Mouse (Mus musculus) lung, adult 2 months (tissue): Measurements from ENCODE around the gene Uvrag.

Experiments
- CTCF ChIP-seq: fragments of 200-500 bp; IDR thresholded peaks from 2 replicates; pipeline ENCODE4 v1.5.1; 2011; ENCODE audit warnings: mild to moderate bottlenecking, low read length, control low read depth; ENCODE audit not compliant: insufficient read depth
- POLR2A ChIP-seq: fragments of 200-500 bp; IDR thresholded peaks from 2 replicates; pipeline ENCODE4 v1.6.1; 2011; ENCODE audit warnings: low read depth, mild to moderate bottlenecking, control low read depth, low read length, borderline replicate concordance; ENCODE audit errors: extremely low read depth

DNA sequence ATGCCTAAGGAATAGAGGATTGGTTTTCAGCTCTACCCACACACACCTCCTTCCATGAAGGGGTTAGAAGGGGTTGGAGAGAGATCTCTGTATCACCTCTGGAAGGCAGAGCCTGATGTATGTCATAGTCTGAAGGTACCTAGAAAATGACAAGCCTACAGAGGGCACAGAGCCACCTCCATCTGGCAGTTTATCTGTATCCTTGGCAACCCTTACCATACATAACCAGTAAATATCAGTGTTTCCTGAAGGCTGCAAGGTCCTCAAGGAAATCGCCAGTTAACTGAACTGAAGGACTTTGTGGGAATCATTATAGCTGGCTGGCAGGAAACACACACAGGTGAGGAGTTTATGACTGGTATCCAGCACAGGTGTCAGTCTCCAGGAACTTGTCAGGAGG lies 150.4 kb downstream of the Uvrag start:
- TF ChIP-seq CTCF = no peak
- no peak for TF ChIP-seq POLR2A
